Mouse (Mus musculus) liver, adult 10 weeks (tissue): ENCODE data around the gene Zfp750. TPM values are rescaled to one million over a fixed set of nuclear protein-coding genes. Genes with fewer than 3 reads are reported as not detected.

Source experiments
- polyA plus RNA-seq: library from polyadenylated mRNA; stranded (reverse); fragments of 350-450 nt; fragmentation: Illumina TruSeq; extraction: RNeasy Lipid Tissue Mini Kit (QIAGEN cat#74804); gene quantifications from one replicate; pipeline ENCODE4 v1.2.3, GENCODE M21; 2014; ENCODE audit warnings: low read depth, low replicate concordance

The Zfp750 gene
- 3.9 TPM for polyA plus RNA-seq

GRCm38 (mm10) chr11:121519131-121519530 is at the start of gene Zfp750:
Gene Zfp750 (minus strand): TSS chr11:121519333.

Other genes with a start within 250 kb of the Zfp750 start
- 35.5 TPM for gene Wdr45b, start 164.9 kb downstream of the Zfp750 start, polyA plus RNA-seq
- gene Rab40b, start 131.1 kb downstream of the Zfp750 start, polyA plus RNA-seq = 0.95 TPM
- gene Fn3krp, start 97.9 kb downstream of the Zfp750 start, polyA plus RNA-seq = 7.2 TPM
- gene Fn3k, start 84.4 kb downstream of the Zfp750 start, polyA plus RNA-seq = 3.8 TPM
- gene Tbcd, start 67.4 kb downstream of the Zfp750 start, polyA plus RNA-seq = 13.7 TPM
- gene B3gntl1, start 153.8 kb upstream of the Zfp750 start, polyA plus RNA-seq = 0.64 TPM
- 0.50 TPM for gene Metrnl, start 182.2 kb upstream of the Zfp750 start, polyA plus RNA-seq